Mouse (Mus musculus) B cell, adult 2 months (primary cell): Measurements from ENCODE around the gene Tlcd1.

Experiments used
- DNase-seq, 2 experiments: peaks; one replicate each; pipeline ENCODE4 v3.0.0; 2022

Tlcd1 gene

GRCm38 (mm10) chr11:78161968-78162367 lies 14.5 kb upstream of the Tlcd1 start:
- DNase-seq, result no peak

- DNase-seq, result no peak
Measured at GRCm38 (mm10) chr11:78162504-78162903, 14.0 kb upstream of the Tlcd1 start.

- DNase-seq, result no peak
Measured at GRCm38 (mm10) chr11:78163045-78163444, 13.5 kb upstream of the Tlcd1 start.

GRCm38 (mm10) chr11:78163681-78164603 lies 12.6 kb upstream of the Tlcd1 start:
- peak; percentile 37 to 44 for DNase-seq

GRCm38 (mm10) chr11:78164604-78164923 lies 11.9 kb upstream of the Tlcd1 start:
- no peak for DNase-seq

- DNase-seq, result peak; percentile 86 to 88
Measured at GRCm38 (mm10) chr11:78164924-78165760, 11.4 kb upstream of the Tlcd1 start, which contains the start of gene Traf4. Gene Traf4 (minus strand): TSS chr11:78165589.

GRCm38 (mm10) chr11:78165761-78166109 lies 10.8 kb upstream of the Tlcd1 start:
- DNase-seq, result no peak

- no peak for DNase-seq
Measured at GRCm38 (mm10) chr11:78166161-78166560, 10.3 kb upstream of the Tlcd1 start.

- DNase-seq, result no peak
Measured at GRCm38 (mm10) chr11:78166640-78167039, 9.9 kb upstream of the Tlcd1 start.

- DNase-seq, result no peak
Measured at GRCm38 (mm10) chr11:78167257-78167959, 9.1 kb upstream of the Tlcd1 start.

GRCm38 (mm10) chr11:78168541-78169468 lies 7.7 kb upstream of the Tlcd1 start:
- peak; percentile 71 to 77 for DNase-seq

GRCm38 (mm10) chr11:78170306-78170705 lies 6.2 kb upstream of the Tlcd1 start:
- DNase-seq, result no peak

- DNase-seq, result no peak
Measured at GRCm38 (mm10) chr11:78171328-78171727, 5.2 kb upstream of the Tlcd1 start.

- DNase-seq, result peak; percentile 30 to 42
Measured at GRCm38 (mm10) chr11:78172034-78172747, 4.3 kb upstream of the Tlcd1 start.

GRCm38 (mm10) chr11:78172748-78173383 lies 3.6 kb upstream of the Tlcd1 start:
- no peak for DNase-seq

- DNase-seq, result no peak
Measured at GRCm38 (mm10) chr11:78174506-78174905, 2.0 kb upstream of the Tlcd1 start.

- no peak for DNase-seq
Measured at GRCm38 (mm10) chr11:78175771-78176401, 625 bp upstream of the Tlcd1 start.

GRCm38 (mm10) chr11:78176905-78177331 lies 407 bp downstream of the Tlcd1 start:
- peak; percentile 46 to 47 for DNase-seq

- no peak for DNase-seq
Measured at GRCm38 (mm10) chr11:78177437-78177836, 926 bp downstream of the Tlcd1 start.
